Mouse (Mus musculus): ENCODE data around the gene Ube2g1.

The Ube2g1 gene

GRCm38 (mm10) chr11:72606694-72607407 lies at the start of gene Ube2g1:
TSS of gene Ube2g1 (plus strand) at chr11:72607283.
- peak; percentile 99 for DNase-seq (ENCODE audit: low read depth, low spot score)

- DNase-seq (ENCODE audit: low read depth, low spot score): no peak
These were observed 48.9 kb upstream of the Ube2g1 start for GRCm38 (mm10) chr11:72558155-72558554.

DNA sequence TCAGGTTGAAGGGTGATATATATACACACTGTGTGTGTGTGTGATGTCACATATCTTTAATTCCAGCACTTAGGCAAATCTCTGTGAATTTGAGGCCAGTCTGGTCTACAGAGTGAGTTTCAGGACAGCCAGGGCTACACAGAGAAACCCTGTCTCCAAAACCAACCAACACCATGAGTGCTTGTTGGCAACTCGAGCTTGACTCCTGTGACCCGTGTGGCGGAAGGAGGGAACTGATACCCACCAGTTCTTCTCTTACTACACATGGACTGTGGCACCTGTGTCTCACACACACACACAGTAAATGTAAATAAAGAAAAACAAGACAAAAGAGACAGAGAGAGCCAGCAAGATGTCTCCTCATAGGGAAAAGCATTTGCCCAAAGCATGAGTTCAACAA lies 46.4 kb upstream of the Ube2g1 start:
- DNase-seq (ENCODE audit: low read depth, low spot score): no peak

GRCm38 (mm10) chr11:72564232-72564807 lies 42.8 kb upstream of the Ube2g1 start:
- peak; percentile 55 for DNase-seq (ENCODE audit: low read depth, low spot score)

- DNase-seq (ENCODE audit: low read depth, low spot score): no peak
These were observed 40.8 kb upstream of the Ube2g1 start for GRCm38 (mm10) chr11:72566304-72566703.

- DNase-seq (ENCODE audit: low read depth, low spot score): no peak
These were observed 40.2 kb upstream of the Ube2g1 start for GRCm38 (mm10) chr11:72566816-72567338.

GRCm38 (mm10) chr11:72569051-72569450 lies 38.0 kb upstream of the Ube2g1 start:
- no peak for DNase-seq (ENCODE audit: low read depth, low spot score)

DNA sequence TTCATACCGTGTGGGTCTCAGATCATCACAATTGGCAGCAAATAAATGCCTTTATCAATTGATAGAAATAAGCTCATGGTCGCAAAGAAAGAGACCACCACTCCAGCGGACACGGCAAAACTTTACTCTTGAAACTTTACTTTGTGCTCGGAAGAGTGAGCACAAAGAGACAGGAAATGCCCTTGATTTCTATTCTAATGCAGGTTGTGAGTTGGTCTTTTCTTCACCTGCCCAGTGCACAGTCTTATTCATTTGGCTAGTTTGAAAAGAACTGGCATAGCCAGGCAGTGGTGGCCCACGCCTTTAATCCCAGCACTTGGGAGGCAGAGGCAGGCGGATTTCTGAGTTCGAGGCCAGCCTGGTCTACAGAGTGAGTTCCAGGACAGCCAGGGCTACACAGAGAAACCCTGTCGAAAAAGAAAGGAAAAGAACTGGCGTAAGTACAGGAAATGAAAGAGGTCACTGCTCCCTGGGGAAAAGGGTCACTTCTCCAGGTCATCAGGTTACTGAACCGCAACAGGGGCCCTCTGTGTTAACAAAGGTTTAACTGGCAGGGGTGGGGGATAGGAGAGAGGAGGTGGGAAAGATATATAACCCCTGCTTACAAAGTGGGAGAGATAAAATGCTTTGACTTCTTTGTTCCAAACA lies 37.3 kb upstream of the Ube2g1 start:
- no peak for DNase-seq (ENCODE audit: low read depth, low spot score)

DNA sequence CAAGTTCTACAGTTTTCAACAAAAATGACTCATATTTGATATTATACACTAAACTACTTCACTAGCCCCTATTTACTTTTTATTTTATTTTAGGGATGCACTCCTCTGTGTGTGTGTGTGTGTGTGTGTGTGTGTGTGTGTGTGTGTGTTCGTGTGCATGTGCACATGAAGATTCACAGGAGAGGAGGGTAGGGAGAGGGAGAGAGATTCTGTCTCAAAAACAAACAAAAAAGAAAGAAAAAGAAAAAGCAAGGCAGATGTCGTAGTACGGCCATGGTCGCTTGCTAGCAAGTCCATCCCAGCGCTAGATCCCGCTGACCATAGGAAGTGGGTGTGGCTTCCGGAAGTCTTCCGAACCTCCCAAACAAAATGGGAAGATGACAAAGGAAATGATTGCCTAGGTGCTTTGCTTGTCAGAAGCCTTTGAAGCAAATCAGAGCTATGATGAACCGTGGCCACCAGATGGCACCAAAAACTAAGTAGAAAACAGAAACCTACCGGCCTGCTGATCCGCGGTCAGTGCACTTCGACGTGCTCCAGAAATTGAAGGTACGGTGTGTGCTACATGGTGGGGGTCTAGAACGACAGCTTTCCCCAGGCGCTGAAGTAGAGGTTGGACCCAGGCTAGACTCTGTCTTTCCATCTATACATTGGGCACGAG lies 36.6 kb upstream of the Ube2g1 start:
- peak; percentile 74 for DNase-seq (ENCODE audit: low read depth, low spot score)

DNA sequence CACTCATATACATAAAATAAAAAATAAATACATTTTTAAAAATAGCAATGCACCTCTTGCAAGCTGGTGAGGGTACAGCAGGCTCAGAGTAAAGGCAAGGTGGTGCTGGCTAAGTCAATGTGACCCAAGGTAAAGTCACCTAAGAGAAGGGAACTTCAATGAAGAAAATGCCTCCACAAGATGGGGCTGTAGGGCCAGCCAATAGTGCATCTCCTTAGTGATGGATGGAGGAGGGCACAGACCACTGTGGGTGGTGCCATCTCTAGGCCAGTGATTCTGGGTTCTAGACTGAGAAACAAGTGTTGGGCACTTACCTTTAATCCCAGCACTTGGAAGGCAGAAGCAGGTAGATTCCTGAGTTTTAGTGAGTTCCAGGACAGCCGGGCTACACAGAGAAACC lies 33.3 kb upstream of the Ube2g1 start:
- no peak for DNase-seq (ENCODE audit: low read depth, low spot score)

DNA sequence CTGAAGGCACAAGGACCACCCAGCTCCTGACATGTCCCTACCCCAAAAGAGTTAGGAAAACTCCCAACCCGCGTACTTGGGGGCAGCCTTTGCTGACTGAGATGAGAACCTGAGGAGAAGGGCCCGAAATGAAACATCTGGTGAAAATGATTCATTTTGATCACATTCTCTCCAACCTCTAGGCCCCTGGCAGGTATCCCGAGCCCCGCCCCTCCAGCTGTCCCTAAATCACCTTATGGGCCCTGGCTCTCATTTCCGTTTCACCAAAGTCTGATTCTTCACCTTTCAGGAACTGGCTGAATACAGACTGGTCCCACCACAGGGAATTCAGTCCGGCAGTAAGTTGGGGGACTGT lies 31.0 kb upstream of the Ube2g1 start:
- no peak for DNase-seq (ENCODE audit: low read depth, low spot score)

DNA sequence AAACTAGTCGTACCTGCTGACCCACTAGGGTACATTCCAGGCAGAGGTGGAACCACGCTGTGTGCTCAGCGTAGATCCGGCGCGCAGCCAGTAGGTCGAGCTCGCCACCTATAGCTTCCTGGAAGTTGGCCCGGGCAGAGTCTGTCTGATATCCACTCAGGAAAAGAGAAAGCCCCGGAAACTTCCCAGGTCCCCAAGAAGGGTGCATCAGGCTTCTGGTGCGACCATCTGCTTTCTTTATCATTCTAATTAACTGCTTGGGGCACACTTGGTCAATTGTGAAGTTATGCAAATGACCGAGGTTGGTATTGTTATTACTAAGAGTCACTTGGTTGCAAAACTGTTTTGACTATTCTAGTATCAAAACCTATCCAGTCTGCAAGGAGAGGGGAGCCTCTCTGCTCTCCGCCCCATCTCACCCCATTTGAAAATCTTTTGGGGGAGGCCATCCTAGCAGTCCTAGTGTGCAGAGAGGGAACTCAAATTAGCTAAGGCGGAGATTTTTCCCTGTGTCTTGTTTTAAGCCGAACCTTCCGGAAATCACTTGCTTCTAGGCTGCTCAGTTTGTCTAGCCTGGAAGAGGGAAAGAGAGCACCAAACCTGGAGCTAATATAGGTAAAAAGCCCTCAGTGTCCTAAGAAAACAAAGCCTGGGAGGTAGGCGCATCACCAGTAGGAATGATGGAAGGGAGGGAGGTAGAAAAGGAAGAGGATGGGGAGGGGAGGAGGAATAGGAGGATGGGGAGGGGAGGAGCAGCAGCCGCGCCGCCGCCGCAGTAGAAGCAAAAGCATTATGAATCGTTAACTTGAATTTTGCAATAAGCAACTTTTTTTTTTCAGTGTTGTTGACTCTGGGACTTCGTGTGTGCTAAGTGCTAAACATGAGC lies 30.4 kb upstream of the Ube2g1 start:
- DNase-seq (ENCODE audit: low read depth, low spot score): no peak

- no peak for DNase-seq (ENCODE audit: low read depth, low spot score)
These were observed 28.6 kb upstream of the Ube2g1 start for GRCm38 (mm10) chr11:72578471-72578870.

GRCm38 (mm10) chr11:72581609-72582447 lies 25.3 kb upstream of the Ube2g1 start:
- peak; percentile 90 for DNase-seq (ENCODE audit: low read depth, low spot score)

GRCm38 (mm10) chr11:72582448-72582705 lies 24.7 kb upstream of the Ube2g1 start:
- peak; percentile 82 for DNase-seq (ENCODE audit: low read depth, low spot score)

DNA sequence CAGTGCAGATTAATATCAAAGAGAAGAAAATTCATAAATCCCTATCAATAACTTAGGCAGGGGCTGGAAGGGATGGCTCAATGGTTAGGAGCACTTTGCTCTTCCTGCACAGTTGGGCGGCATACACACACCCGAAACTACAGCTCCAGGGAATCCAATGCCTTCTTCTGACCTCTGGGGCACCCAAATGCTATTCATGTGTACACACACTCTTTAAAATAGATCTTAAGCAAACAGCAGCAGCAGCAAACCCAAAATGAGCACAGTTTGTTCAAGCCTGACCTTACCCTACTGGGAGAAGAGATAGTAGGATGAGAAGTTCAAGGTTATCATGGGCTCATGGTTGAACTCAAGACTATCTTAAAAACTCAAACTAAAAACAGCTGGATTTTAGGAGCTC lies 24.0 kb upstream of the Ube2g1 start:
- peak; percentile 72 for DNase-seq (ENCODE audit: low read depth, low spot score)

DNA sequence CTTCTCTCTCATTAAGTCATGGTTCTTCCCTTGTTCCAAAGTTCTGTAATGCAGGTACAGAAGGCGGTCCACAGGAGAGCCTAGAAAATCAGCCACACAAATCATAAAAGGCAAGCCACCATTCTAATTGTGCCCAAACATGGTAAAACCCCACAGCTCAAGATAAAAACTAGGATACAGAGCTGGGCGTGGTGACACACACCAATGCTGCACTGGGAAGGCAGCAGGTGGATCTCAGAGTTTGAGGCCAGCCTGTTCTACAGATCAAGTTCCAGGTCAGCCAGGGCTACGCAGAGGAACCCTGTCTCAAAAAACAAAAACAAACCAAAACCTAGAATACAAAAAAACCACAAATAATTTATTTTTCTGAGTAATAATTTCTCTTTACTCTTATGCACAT lies 20.5 kb upstream of the Ube2g1 start:
- no peak for DNase-seq (ENCODE audit: low read depth, low spot score)

GRCm38 (mm10) chr11:72587537-72588233 lies 19.4 kb upstream of the Ube2g1 start:
- no peak for DNase-seq (ENCODE audit: low read depth, low spot score)

DNA sequence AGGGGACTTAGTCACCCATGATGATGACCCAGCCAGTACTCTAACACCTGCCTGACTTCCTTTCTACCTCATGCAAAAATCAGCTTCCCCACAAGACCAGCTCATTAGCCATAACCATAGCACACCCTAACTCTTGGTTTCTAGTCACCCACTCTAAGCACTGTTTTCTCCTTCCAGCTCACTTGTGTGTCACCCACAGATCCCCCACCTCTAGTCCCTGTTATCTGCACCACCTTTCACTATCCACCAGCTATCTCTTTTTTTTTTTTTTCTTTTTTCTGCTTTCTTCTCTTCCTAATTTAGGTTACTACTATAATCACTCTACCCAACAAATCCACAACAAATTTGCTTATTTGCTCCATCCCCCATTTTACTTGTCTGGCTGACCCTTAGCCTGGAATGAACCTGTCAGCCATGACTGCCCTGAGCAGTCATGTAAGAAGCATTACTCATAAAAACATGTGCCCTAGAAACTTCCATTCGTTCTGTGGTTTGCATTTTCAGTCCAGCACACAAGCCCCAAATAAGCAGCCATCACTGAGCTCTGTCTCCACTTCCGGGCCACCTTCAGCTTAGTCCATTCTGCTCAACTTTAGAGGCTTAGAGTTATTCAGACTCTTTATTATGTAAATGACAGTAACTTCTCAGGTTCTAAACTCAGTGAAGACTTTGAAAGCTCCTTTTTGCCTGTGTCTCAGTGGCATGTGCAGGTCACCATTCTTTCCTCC lies 11.9 kb upstream of the Ube2g1 start:
- DNase-seq (ENCODE audit: low read depth, low spot score): no peak
